Mouse (Mus musculus): ENCODE results near the gene 2210010C04Rik.
"Not testable (repeated sequence)": the region's sequence is repeated elsewhere in the genome, so short reads cannot be mapped to it uniquely, and the experiment has no call there.

Gene 2210010C04Rik

DNA sequence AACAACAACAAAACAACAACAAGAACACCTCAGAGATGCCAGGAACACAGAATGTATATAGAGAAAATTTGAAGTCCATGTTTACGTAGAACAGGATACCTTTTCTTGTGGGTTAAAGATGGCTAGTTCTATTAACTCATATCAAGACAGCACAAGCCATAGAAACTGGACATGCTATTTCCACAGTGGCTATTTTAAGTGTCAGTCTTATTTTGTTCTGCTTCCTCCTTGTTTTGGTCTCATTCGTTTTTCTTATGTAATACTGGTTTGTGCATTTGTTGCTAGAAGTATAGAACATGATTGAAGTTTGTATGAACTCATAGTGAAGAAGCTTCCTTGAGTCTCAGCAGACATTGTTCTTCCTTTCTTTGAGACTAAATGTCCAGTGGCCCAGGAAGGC is 16.2 kb downstream of the 2210010C04Rik start:
- DNase-seq (ENCODE audit: low spot score in 2 of 2), result no peak

GRCm38 (mm10) chr6:41018629-41019028 is 16.7 kb downstream of the 2210010C04Rik start:
- no peak for DNase-seq (ENCODE audit: low spot score in 2 of 2)

- no peak for DNase-seq (ENCODE audit: low spot score in 2 of 2)
Observed at GRCm38 (mm10) chr6:41015065-41015464, 20.2 kb downstream of the 2210010C04Rik start.

DNA sequence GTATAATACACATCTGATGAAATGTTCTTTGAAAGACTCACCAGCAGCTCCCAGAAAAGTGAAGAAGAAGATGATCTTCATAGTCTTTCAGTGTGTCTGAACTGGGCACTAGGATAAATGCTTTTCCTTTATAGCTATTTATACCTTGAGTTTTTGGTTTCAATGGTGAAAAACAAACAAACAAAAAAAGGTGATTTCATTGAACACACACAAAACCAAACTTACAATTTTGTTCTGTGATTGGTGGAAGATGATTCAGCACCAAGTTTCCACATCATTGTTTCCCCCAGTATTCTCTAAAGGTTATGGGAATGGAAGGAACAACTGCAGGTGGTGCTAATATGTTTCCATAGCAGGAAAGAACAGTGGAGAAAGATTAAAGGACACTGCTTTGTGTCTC is 35.9 kb downstream of the 2210010C04Rik start, which contains the start of gene Gm2663:
TSS of gene Gm2663 (minus strand) at position 101 of the 400 bp plus-strand sequence.
- not testable (repeated sequence) for DNase-seq (ENCODE audit: low spot score in 2 of 2)
